ENCODE assay signal across 7 mouse cellular contexts in genomic region chr19:4509986-4510963, GRCm38 (mm10). TPM values are rescaled to one million over a fixed set of nuclear protein-coding genes. Genes with fewer than 3 reads are reported as not detected.
DNase-seq lines count a peak whose midpoint lies in the region; ATAC-seq lines count a peak whose summit lies in the region.

Gene Pcx, plus strand, starts transcription at chr19:4510472.

- no peak within 1 kb of the TSS for H3K27ac ChIP-seq in embryonic facial prominence, embryonic 11.5 days (replicated peaks; ENCODE audit: low read depth, low read length)
- H3K27ac ChIP-seq in limb, embryonic 10.5 days, result peak within 1 kb of the TSS; percentile 62
- no peak within 1 kb of the TSS for H3K27ac ChIP-seq in midbrain, embryonic 13.5 days

- peak; percentile 99 for DNase-seq in adrenal gland, postnatal 14 days
- DNase-seq in embryonic facial prominence, embryonic 11.5 days (ENCODE audit: low spot score), result peak; percentile 100
- DNase-seq in kidney, adult 11 months, result peak; percentile 100
- peak; percentile 96 for DNase-seq in limb, embryonic 10.5 days (ENCODE audit: low spot score)
- DNase-seq in spleen, adult 12 weeks (ENCODE audit: low spot score), result peak; percentile 98

- H3K4me3 ChIP-seq in embryonic facial prominence, embryonic 11.5 days (ENCODE audit: low read depth, low read length), result peak within 1 kb of the TSS; percentile 73
- H3K4me3 ChIP-seq in limb, embryonic 10.5 days, result peak within 1 kb of the TSS; percentile 83
- H3K4me3 ChIP-seq in midbrain, embryonic 13.5 days (replicated peaks), result peak within 1 kb of the TSS; percentile 68

- H3K27me3 ChIP-seq in embryonic facial prominence, embryonic 11.5 days (ENCODE audit: control insufficient read depth, insufficient read depth, low read length), result no peaks in the 10 kb centered on the region
- H3K27me3 ChIP-seq in limb, embryonic 10.5 days (ENCODE audit: low read depth, poor library complexity, severe bottlenecking), result peaks cover 13% of the 10 kb centered on the region
- H3K27me3 ChIP-seq in midbrain, embryonic 13.5 days, result peaks cover 15% of the 10 kb centered on the region

- peak; percentile 100 for ATAC-seq in embryonic facial prominence, embryonic 11.5 days (replicated peaks; ENCODE audit: insufficient number of reproducible peaks, low FRiP score, low TSS enrichment, low read depth)
- ATAC-seq in granulocyte monocyte progenitor cell, adult 5-6 weeks (replicated peaks; ENCODE audit: poor library complexity, severe bottlenecking), result peak; percentile 94
- peak; percentile 100 for ATAC-seq in midbrain, embryonic 13.5 days

- H3K9me3 ChIP-seq in embryonic facial prominence, embryonic 11.5 days (replicated peaks; ENCODE audit: control insufficient read depth, low read length), result no peaks in the 10 kb centered on the region
- H3K9me3 ChIP-seq in limb, embryonic 10.5 days (replicated peaks), result no peaks in the 10 kb centered on the region
- H3K9me3 ChIP-seq in midbrain, embryonic 13.5 days, result no peaks in the 10 kb centered on the region

- no peaks in the 10 kb centered on the region; the same call in none of the 2 replicates for H3K4me1 ChIP-seq in embryonic facial prominence, embryonic 11.5 days (ENCODE audit: control insufficient read depth, insufficient read depth, low read length)
- H3K4me1 ChIP-seq in limb, embryonic 10.5 days, result peaks cover 15% of the 10 kb centered on the region
- H3K4me1 ChIP-seq in midbrain, embryonic 13.5 days (replicated peaks), result peaks cover 12% of the 10 kb centered on the region

- peak within 1 kb of the TSS; percentile 45 for H3K9ac ChIP-seq in embryonic facial prominence, embryonic 11.5 days (replicated peaks; ENCODE audit: low read length)
- H3K9ac ChIP-seq in midbrain, embryonic 13.5 days (replicated peaks), result peak within 1 kb of the TSS; percentile 63

- 0% methylated on average over 72 of the region's 82 CpGs for WGBS in embryonic facial prominence, embryonic 11.5 days
- WGBS in limb, embryonic 10.5 days, result under 1% methylated on average over 82 of the region's 82 CpGs
- under 1% methylated on average over 68 of the region's 82 CpGs for WGBS in midbrain, embryonic 13.5 days

- H3K36me3 ChIP-seq in embryonic facial prominence, embryonic 11.5 days (replicated peaks; ENCODE audit: control insufficient read depth, insufficient read depth, low read depth, low read length), result no peaks in the 10 kb centered on the region
- no peaks in the 10 kb centered on the region for H3K36me3 ChIP-seq in limb, embryonic 10.5 days
- no peaks in the 10 kb centered on the region for H3K36me3 ChIP-seq in midbrain, embryonic 13.5 days

- H3K4me2 ChIP-seq in embryonic facial prominence, embryonic 11.5 days (ENCODE audit: low read depth, low read length), result peak within 1 kb of the TSS; percentile 61
- peak within 1 kb of the TSS; percentile 78 for H3K4me2 ChIP-seq in midbrain, embryonic 13.5 days (replicated peaks)

RNA-seq across cellular contexts. Expression of gene Pcx, which starts in this region (rescaled TPM):
- total RNA-seq in adrenal gland, postnatal 14 days (2021), result 351 and 352 TPM in 2 replicates
- polyA plus RNA-seq in embryonic facial prominence, embryonic 11.5 days (2014; fragmentation: Nextera tagmentation; extraction: Ambion mirVana), result 15.4 and 19.2 TPM in 2 replicates
- total RNA-seq in granulocyte monocyte progenitor cell, adult 5-6 weeks (2014; fragmentation: Nextera tagmentation), result 0.95 and 4.0 TPM in 2 replicates
- total RNA-seq in granulocyte monocyte progenitor cell, adult 5-6 weeks (2017), result 0.82 and 6.1 TPM in 2 replicates
- 15.8 and 18.8 TPM in 2 replicates for polyA plus RNA-seq in limb, embryonic 10.5 days (2016; fragmentation: Nextera tagmentation; extraction: Ambion mirVana)
- 18.7 and 20.7 TPM in 2 replicates for polyA plus RNA-seq in midbrain, embryonic 13.5 days (2015; fragmentation: Nextera tagmentation; extraction: Ambion mirVana)

Comparison
In these comparisons a context has a peak if more than half of its experiments do, and no peak if none do; other contexts are left out.
1. RNA of gene Pcx (total RNA-seq): 351 to 352 TPM in adrenal gland, postnatal 14 days; 0.82 to 6.1 TPM in granulocyte monocyte progenitor cell, adult 5-6 weeks; every median in the first group is over 10 times any median in the second.
2. Peak in every context shown above with its lines, with median percentiles within 50 percentile points of each other: DNase-seq, ATAC-seq and H3K4me3 ChIP-seq.